Mouse (Mus musculus) CD4-positive, CD25-positive, alpha-beta regulatory T cell, adult 2 months (primary cell): ENCODE measurements around the gene Fam169a.

Source experiments
- DNase-seq: peaks from one replicate; pipeline ENCODE4 v3.0.0-alpha.2; 2012; ENCODE audit warnings: low read depth, low spot score

Fam169a gene

DNA sequence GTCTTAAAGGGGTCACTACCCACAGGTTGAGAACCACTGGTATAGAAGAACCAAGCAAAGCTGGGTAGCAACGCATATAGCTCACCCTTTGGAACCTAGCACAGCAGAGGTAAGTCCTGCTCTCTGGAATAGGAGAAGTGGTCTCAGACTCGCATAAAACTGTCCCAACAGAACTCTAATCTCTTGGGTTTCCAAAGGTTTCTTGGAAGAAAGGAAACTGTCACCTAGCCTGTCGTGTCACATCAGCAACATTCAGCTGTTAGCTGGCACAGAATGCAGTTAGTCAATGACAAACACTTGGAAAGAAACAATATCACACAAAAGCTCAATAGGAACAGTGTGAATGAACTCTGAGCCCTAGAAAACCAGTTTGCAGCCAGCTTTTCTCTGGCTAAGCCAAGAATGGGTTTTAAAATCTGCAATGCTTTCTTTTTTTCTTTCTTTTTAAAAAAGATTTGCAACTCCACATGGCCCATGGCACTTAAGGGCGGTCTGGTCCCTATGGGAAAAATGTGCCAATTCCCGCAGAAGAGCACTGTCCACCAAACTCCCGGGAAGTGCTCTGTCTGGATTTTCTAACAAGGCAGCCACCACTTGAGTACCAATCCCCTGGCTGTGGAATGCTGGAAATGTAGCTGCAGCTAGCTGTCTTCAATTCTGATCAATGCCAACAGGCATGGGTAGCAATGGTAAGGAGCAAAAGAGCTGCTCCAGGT, 113.2 kb downstream of the Fam169a start:
- DNase-seq: no peak
